Mouse (Mus musculus) lung, embryonic 16.5 days (tissue): ENCODE results near the gene Nrros. TPM values are rescaled to one million over a fixed set of nuclear protein-coding genes. Genes with fewer than 3 reads are reported as not detected.
A peak's percentile ranks its signal among the peaks of the same experiment; 100 is the strongest.

Experiments
- ATAC-seq: fragments of 200-750 bp; cut with Nextera tagmentation; 2 replicates; pipeline ENCODE4 v1.8.0; 2017; ENCODE audit warnings: low read depth, mild to moderate bottlenecking, moderate library complexity
- H3K27ac ChIP-seq: fragments of 300-500 bp; sonication (generic); 2 replicates; pipeline ENCODE4 v1.5.1; 2014; ENCODE audit warnings: mild to moderate bottlenecking, control low read depth, low read length
- H3K27me3 ChIP-seq: fragments of 300-500 bp; sonication (generic); 2 replicates; pipeline ENCODE4 v1.6.1; 2014; ENCODE audit warnings: low read depth, low read length, mixed read lengths; ENCODE audit not compliant: control insufficient read depth, insufficient read depth
- H3K36me3 ChIP-seq: fragments of 300-500 bp; sonication (generic); 2 replicates; pipeline ENCODE4 v1.6.1; 2014; ENCODE audit warnings: low read length; ENCODE audit not compliant: control insufficient read depth, insufficient read depth
- H3K4me1 ChIP-seq: fragments of 300-500 bp; sonication (generic); replicated peaks from 2 replicates; pipeline ENCODE4 v1.6.1; 2014; ENCODE audit warnings: low read length, mixed read lengths; ENCODE audit not compliant: control insufficient read depth, insufficient read depth
- H3K4me2 ChIP-seq: fragments of 300-500 bp; sonication (generic); 2 replicates; pipeline ENCODE4 v1.6.1; 2014; ENCODE audit warnings: low read depth, low read length, control low read depth
- H3K4me3 ChIP-seq: fragments of 300-500 bp; sonication (generic); 2 replicates; pipeline ENCODE4 v1.5.1; 2014; ENCODE audit warnings: mild to moderate bottlenecking, low read length, control low read depth
- H3K9ac ChIP-seq: fragments of 300-500 bp; sonication (generic); 2 replicates; pipeline ENCODE4 v1.6.1; 2014; ENCODE audit warnings: low read length, control low read depth
- H3K9me3 ChIP-seq: fragments of 300-500 bp; sonication (generic); 2 replicates; pipeline ENCODE4 v1.6.1; 2016; ENCODE audit warnings: low read length; ENCODE audit not compliant: control insufficient read depth
- WGBS: fragments of 180-500 bp; shearing (Covaris S2); extraction: QIAGEN DNeasy Blood & Tissue Kit; methylation state at CpG from one replicate; pipeline ENCODE4 v1.1.7; 2014; 5-methylcytosine and 5-hydroxymethylcytosine counted together
- polyA plus RNA-seq: library from polyadenylated mRNA; unstranded; fragments of >200 nt; fragmentation: Nextera tagmentation; extraction: Ambion mirVana; gene quantifications from 2 replicates; pipeline ENCODE4 v1.2.1, GENCODE M21; 2015

The Nrros gene
- polyA plus RNA-seq, 1 experiment from 2014 or later: 45.8 TPM

DNA sequence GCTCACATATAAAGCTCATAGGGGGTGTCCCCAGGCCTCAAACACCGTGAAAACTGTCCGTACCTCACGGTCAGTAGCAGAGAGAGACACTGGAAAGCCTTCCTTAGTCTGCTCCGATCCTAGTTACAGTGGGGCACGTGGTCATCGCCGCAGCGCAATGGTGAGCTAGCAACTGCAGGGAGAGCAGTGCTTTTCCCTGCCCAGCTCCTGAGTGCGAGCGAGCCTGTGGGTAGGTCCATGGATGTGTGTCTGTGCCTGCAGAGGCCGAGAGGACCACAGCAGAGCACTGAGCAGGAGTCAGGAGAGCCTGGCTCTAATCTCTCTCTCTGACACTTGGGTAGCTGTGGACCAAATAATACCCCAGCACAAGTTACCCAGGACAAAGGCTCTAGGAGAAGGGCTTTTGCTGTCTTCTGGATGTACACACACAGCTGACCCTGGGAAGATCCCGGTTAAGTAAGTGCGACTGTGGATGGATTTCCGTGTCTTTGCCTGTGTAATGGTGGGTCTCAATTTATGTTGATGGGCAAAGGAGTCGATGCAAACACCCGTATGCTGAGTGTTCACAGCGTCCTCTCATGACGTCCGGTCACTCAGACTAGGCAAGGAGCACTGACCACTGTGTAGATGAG, 882 bp downstream of the Nrros start:
- WGBS: 58% methylated on average over 19 of the region's 19 CpGs
- Histone ChIP-seq H3K4me2 (peak overlapping the region; percentile 67), H3K27ac (peak overlapping the region; percentile 49), H3K36me3 (no peaks in the 10 kb centered on the region), H3K27me3 (no peaks in the 10 kb centered on the region; the same call in 1 of the 2 replicates), H3K9me3 (no peaks in the 10 kb centered on the region), H3K4me1 (peaks cover 5% of the 10 kb centered on the region; the same call in 1 of the 2 replicates), H3K9ac (peak overlapping the region; percentile 72), H3K4me3 (peak overlapping the region; percentile 55)
- ATAC-seq: peak; percentile 26; the same call in 1 of the 2 replicates

DNA sequence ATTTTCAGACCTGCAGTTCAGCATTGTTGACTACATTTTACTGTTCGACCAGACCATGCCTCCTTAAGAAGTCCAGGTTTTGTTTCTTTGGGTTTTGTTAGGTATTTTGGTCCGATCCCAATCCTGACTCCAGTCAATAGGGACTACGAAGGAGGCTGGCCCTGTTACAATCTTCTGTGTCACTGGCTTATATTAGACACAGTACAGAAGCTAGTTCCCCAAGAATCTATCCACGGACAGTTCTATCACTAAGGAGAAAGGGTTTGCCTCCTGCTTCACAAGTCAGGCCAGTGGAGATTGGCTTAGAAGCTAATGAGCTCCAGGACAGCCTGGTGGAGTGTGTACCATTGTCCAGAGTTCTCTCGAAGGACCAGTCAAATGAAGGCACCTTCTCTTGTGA, 1.5 kb downstream of the Nrros start:
- ATAC-seq: no peak
- WGBS: 70% methylated on average over 5 of the region's 5 CpGs
- Histone ChIP-seq H3K27me3 (no peaks in the 10 kb centered on the region; the same call in 1 of the 2 replicates), H3K27ac (peak overlapping the region; percentile 49), H3K4me1 (peaks cover 5% of the 10 kb centered on the region; the same call in 1 of the 2 replicates), H3K4me3 (peak overlapping the region; percentile 55), H3K36me3 (no peaks in the 10 kb centered on the region), H3K9me3 (no peaks in the 10 kb centered on the region), H3K9ac (peak overlapping the region; percentile 72), H3K4me2 (peak overlapping the region; percentile 67)

DNA sequence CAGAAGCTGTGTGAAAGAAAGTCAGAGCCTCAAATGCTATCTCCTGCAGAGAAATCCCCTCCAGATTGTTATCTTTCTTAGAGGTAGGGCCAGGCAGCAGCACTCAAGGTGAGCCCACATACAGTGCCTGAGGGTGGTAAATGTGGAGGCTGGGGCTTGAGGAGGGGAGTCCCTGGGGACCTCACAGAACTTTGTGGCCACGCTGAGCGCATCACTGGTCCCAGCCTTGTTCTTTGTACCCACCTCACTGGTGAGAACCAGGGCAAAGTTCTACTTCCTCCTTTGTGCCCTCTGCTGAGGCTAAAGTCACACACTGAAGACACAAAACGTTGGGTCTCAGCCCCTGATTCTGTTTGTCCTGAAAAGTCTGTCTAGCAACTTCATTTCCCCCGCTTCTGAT, 2.0 kb downstream of the Nrros start:
- H3K27me3 ChIP-seq: no peaks in the 10 kb centered on the region; the same call in 1 of the 2 replicates
- no peaks in the 10 kb centered on the region for H3K9me3 ChIP-seq
- no peak overlapping the region for H3K27ac ChIP-seq
- 67% methylated on average over 4 of the region's 4 CpGs for WGBS
- peak overlapping the region; percentile 67 for H3K4me2 ChIP-seq
- peak overlapping the region; percentile 72 for H3K9ac ChIP-seq
- no peaks in the 10 kb centered on the region for H3K36me3 ChIP-seq
- peak overlapping the region; percentile 55 for H3K4me3 ChIP-seq
- H3K4me1 ChIP-seq: peaks cover 5% of the 10 kb centered on the region; the same call in 1 of the 2 replicates
- ATAC-seq: no peak

DNA sequence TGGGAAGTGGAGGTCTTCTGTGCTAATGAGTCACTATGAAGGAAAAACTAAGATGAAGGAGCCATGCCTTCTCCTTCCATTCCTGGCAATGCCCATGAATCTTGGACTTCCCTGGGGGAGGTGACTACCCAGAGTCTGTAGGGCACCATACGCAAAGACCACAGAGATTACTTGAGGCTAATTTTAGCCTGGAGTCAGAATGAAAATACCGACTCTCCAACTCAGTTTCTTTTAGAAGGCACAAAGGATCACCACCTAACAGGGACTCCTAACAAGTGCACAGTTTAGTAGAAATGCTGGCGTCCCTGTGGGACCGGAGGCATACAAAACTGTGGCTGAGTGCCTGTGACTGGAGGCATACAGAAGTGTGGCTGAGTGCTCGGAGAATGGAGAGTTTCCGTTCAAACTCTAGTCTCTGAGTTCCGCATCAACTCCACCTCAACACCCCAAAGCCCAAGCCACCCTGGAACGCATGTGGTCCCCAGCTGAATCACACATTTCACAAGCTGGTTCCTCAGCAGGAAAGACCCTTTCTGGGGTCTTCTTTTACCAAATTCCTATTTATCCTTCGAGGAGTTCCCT, 4.6 kb downstream of the Nrros start:
- no peak for ATAC-seq
- Histone ChIP-seq H3K9ac (no peak overlapping the region), H3K27me3 (no peaks in the 10 kb centered on the region; the same call in 1 of the 2 replicates), H3K36me3 (no peaks in the 10 kb centered on the region), H3K4me3 (no peak overlapping the region), H3K4me1 (peaks cover 5% of the 10 kb centered on the region; the same call in 1 of the 2 replicates), H3K27ac (no peak overlapping the region), H3K4me2 (no peak overlapping the region), H3K9me3 (no peaks in the 10 kb centered on the region)
- WGBS: 83% methylated on average over 9 of the region's 9 CpGs

DNA sequence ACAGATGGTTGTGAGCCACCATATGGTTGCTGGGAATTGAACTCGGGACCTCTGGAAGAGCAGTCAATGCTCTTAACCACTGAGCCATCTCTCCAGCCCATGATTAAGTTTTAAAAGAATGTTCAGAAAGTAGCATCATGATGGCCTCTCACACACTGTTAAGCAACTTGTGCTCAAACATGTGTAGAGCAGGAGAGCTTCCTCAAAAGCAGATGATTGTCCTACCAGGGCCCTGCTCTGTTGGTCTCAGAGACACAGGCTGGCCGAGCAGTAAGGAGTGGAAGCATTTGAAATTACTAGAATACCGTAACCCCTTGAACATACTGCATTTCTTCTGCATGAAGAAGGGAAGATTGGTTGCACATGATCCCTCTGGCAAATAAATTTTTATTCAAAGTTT, 6.4 kb downstream of the Nrros start:
- no peak overlapping the region for H3K4me3 ChIP-seq
- no peaks in the 10 kb centered on the region for H3K9me3 ChIP-seq
- no peaks in the 10 kb centered on the region for H3K4me1 ChIP-seq
- WGBS: 86% methylated on average over 3 of the region's 3 CpGs
- no peak overlapping the region for H3K4me2 ChIP-seq
- H3K9ac ChIP-seq: no peak overlapping the region
- H3K36me3 ChIP-seq: no peaks in the 10 kb centered on the region
- H3K27ac ChIP-seq: no peak overlapping the region
- no peaks in the 10 kb centered on the region for H3K27me3 ChIP-seq
- ATAC-seq: no peak

- Histone ChIP-seq H3K27me3 (no peaks in the 10 kb centered on the region), H3K9me3 (no peaks in the 10 kb centered on the region), H3K4me2 (no peak overlapping the region), H3K9ac (no peak overlapping the region), H3K4me3 (no peak overlapping the region), H3K4me1 (no peaks in the 10 kb centered on the region), H3K27ac (no peak overlapping the region), H3K36me3 (no peaks in the 10 kb centered on the region)
- WGBS: 83% methylated on average over 2 of the region's 2 CpGs
- no peak for ATAC-seq
Measured at GRCm38 (mm10) chr16:32157369-32157768, 8.0 kb downstream of the Nrros start.

GRCm38 (mm10) chr16:32156719-32157118, 8.7 kb downstream of the Nrros start:
- Histone ChIP-seq H3K36me3 (no peaks in the 10 kb centered on the region), H3K27ac (no peak overlapping the region), H3K4me2 (no peak overlapping the region), H3K9ac (no peak overlapping the region), H3K4me1 (no peaks in the 10 kb centered on the region), H3K9me3 (no peaks in the 10 kb centered on the region), H3K4me3 (no peak overlapping the region), H3K27me3 (no peaks in the 10 kb centered on the region)
- no peak for ATAC-seq
- WGBS: 37% methylated on average over 3 of the region's 3 CpGs

GRCm38 (mm10) chr16:32154437-32154836, 11.0 kb downstream of the Nrros start:
- no peak overlapping the region for H3K4me2 ChIP-seq
- no peaks in the 10 kb centered on the region for H3K4me1 ChIP-seq
- H3K27me3 ChIP-seq: no peaks in the 10 kb centered on the region
- H3K9me3 ChIP-seq: no peaks in the 10 kb centered on the region
- 43% methylated on average over 13 of the region's 13 CpGs for WGBS
- H3K9ac ChIP-seq: no peak overlapping the region
- no peak overlapping the region for H3K27ac ChIP-seq
- no peaks in the 10 kb centered on the region for H3K36me3 ChIP-seq
- no peak overlapping the region for H3K4me3 ChIP-seq
- ATAC-seq: no peak; the same call in 1 of the 2 replicates

DNA sequence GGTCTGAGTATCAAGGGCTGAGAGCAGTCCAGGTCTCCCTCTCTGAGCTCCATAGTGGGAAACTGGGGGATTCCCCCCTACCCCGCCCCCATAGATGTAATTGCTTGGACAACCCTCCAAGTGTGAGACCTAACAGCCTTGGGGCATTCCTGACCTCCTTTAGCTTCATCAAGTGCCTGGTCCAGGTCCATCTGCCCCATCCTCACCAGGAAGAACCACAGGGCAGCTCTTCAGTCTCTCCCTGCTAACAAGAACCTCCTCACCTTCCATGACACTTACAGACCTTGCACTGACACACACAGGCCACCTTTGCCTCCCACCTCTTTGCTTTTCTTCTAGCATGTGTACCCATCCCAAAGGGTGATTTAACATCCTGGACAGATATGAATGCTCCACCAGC, 11.4 kb downstream of the Nrros start:
- ATAC-seq: no peak
- Histone ChIP-seq H3K9ac (no peak overlapping the region), H3K27ac (no peak overlapping the region), H3K4me1 (no peaks in the 10 kb centered on the region), H3K9me3 (no peaks in the 10 kb centered on the region), H3K27me3 (no peaks in the 10 kb centered on the region), H3K36me3 (no peaks in the 10 kb centered on the region), H3K4me2 (no peak overlapping the region), H3K4me3 (no peak overlapping the region)
- WGBS: 50% methylated on average over 1 of the region's 1 CpGs
